Mouse (Mus musculus): ENCODE results near the gene Fam234b. TPM values are rescaled to one million over a fixed set of nuclear protein-coding genes. Genes with fewer than 3 reads are reported as not detected.

The Fam234b gene
- 78.3 and 87.5 TPM in 2 replicates for polyA plus RNA-seq (2012; rRNA removed)

GRCm38 (mm10) chr6:135197921-135198532, at the start of gene Fam234b, which contains the start of gene Hebp1:
Fam234b (plus strand) TSS chr6:135197977.
Hebp1 (minus strand) TSS chr6:135198022.
- DNase-seq (ENCODE audit: low read depth): peak; percentile 91
- peak; percentile 52; the same call in 1 of the 2 replicates for TF ChIP-seq POLR2A (IDR thresholded peaks at IDR 0.05; ENCODE audit: borderline replicate concordance, extremely low read depth, insufficient read depth, insufficient read length, poor library complexity, severe bottlenecking)
- TF ChIP-seq CTCF (IDR thresholded peaks at IDR 0.05; ENCODE audit: borderline replicate concordance, extremely low read depth, insufficient read depth, insufficient read length): peak; percentile 35; the same call in 1 of the 2 replicates

- TF ChIP-seq CTCF (IDR thresholded peaks at IDR 0.05; ENCODE audit: borderline replicate concordance, extremely low read depth, insufficient read depth, insufficient read length): peak; percentile 71
- no peak for TF ChIP-seq POLR2A (IDR thresholded peaks at IDR 0.05; ENCODE audit: borderline replicate concordance, extremely low read depth, insufficient read depth, insufficient read length, poor library complexity, severe bottlenecking)
- peak; percentile 20 for DNase-seq (ENCODE audit: low read depth)
These were observed 49.3 kb upstream of the Fam234b start for GRCm38 (mm10) chr6:135148506-135148905.

- no peak for DNase-seq (ENCODE audit: low read depth)
- TF ChIP-seq CTCF (IDR thresholded peaks at IDR 0.05; ENCODE audit: borderline replicate concordance, extremely low read depth, insufficient read depth, insufficient read length): no peak
- no peak for TF ChIP-seq POLR2A (IDR thresholded peaks at IDR 0.05; ENCODE audit: borderline replicate concordance, extremely low read depth, insufficient read depth, insufficient read length, poor library complexity, severe bottlenecking)
These were observed 48.6 kb upstream of the Fam234b start for GRCm38 (mm10) chr6:135149175-135149574.

GRCm38 (mm10) chr6:135149722-135150121, 48.1 kb upstream of the Fam234b start:
- TF ChIP-seq CTCF (IDR thresholded peaks at IDR 0.05; ENCODE audit: borderline replicate concordance, extremely low read depth, insufficient read depth, insufficient read length) (no peak), POLR2A (IDR thresholded peaks at IDR 0.05; ENCODE audit: borderline replicate concordance, extremely low read depth, insufficient read depth, insufficient read length, poor library complexity, severe bottlenecking) (no peak)
- DNase-seq (ENCODE audit: low read depth): no peak

- DNase-seq (ENCODE audit: low read depth): peak; percentile 52
- TF ChIP-seq CTCF (IDR thresholded peaks at IDR 0.05; ENCODE audit: borderline replicate concordance, extremely low read depth, insufficient read depth, insufficient read length) (peak; percentile 71), POLR2A (IDR thresholded peaks at IDR 0.05; ENCODE audit: borderline replicate concordance, extremely low read depth, insufficient read depth, insufficient read length, poor library complexity, severe bottlenecking) (no peak)
These were observed 47.5 kb upstream of the Fam234b start for GRCm38 (mm10) chr6:135150311-135150710.

GRCm38 (mm10) chr6:135153719-135154118, 44.1 kb upstream of the Fam234b start:
- TF ChIP-seq POLR2A (IDR thresholded peaks at IDR 0.05; ENCODE audit: borderline replicate concordance, extremely low read depth, insufficient read depth, insufficient read length, poor library complexity, severe bottlenecking) (no peak), CTCF (IDR thresholded peaks at IDR 0.05; ENCODE audit: borderline replicate concordance, extremely low read depth, insufficient read depth, insufficient read length) (no peak)
- DNase-seq (ENCODE audit: low read depth): no peak

GRCm38 (mm10) chr6:135156597-135156996, 41.2 kb upstream of the Fam234b start:
- TF ChIP-seq CTCF (IDR thresholded peaks at IDR 0.05; ENCODE audit: borderline replicate concordance, extremely low read depth, insufficient read depth, insufficient read length) (no peak), POLR2A (IDR thresholded peaks at IDR 0.05; ENCODE audit: borderline replicate concordance, extremely low read depth, insufficient read depth, insufficient read length, poor library complexity, severe bottlenecking) (no peak)
- DNase-seq (ENCODE audit: low read depth): no peak

- DNase-seq (ENCODE audit: low read depth): no peak
- TF ChIP-seq CTCF (IDR thresholded peaks at IDR 0.05; ENCODE audit: borderline replicate concordance, extremely low read depth, insufficient read depth, insufficient read length) (no peak), POLR2A (IDR thresholded peaks at IDR 0.05; ENCODE audit: borderline replicate concordance, extremely low read depth, insufficient read depth, insufficient read length, poor library complexity, severe bottlenecking) (no peak)
These were observed 40.3 kb upstream of the Fam234b start for GRCm38 (mm10) chr6:135157496-135157895.

- DNase-seq (ENCODE audit: low read depth): no peak
- TF ChIP-seq CTCF (IDR thresholded peaks at IDR 0.05; ENCODE audit: borderline replicate concordance, extremely low read depth, insufficient read depth, insufficient read length): no peak
These were observed 39.3 kb upstream of the Fam234b start for GRCm38 (mm10) chr6:135158509-135158908.

- DNase-seq (ENCODE audit: low read depth): no peak
- no peak for TF ChIP-seq CTCF (IDR thresholded peaks at IDR 0.05; ENCODE audit: borderline replicate concordance, extremely low read depth, insufficient read depth, insufficient read length)
- no peak for TF ChIP-seq POLR2A (IDR thresholded peaks at IDR 0.05; ENCODE audit: borderline replicate concordance, extremely low read depth, insufficient read depth, insufficient read length, poor library complexity, severe bottlenecking)
These were observed 36.4 kb upstream of the Fam234b start for GRCm38 (mm10) chr6:135161356-135161755.

- DNase-seq (ENCODE audit: low read depth): no peak
- TF ChIP-seq CTCF (IDR thresholded peaks at IDR 0.05; ENCODE audit: borderline replicate concordance, extremely low read depth, insufficient read depth, insufficient read length): no peak
- TF ChIP-seq POLR2A (IDR thresholded peaks at IDR 0.05; ENCODE audit: borderline replicate concordance, extremely low read depth, insufficient read depth, insufficient read length, poor library complexity, severe bottlenecking): no peak
These were observed 35.5 kb upstream of the Fam234b start for GRCm38 (mm10) chr6:135162311-135162710.

GRCm38 (mm10) chr6:135162861-135163260, 34.9 kb upstream of the Fam234b start:
- no peak for DNase-seq (ENCODE audit: low read depth)
- TF ChIP-seq CTCF (IDR thresholded peaks at IDR 0.05; ENCODE audit: borderline replicate concordance, extremely low read depth, insufficient read depth, insufficient read length) (no peak), POLR2A (IDR thresholded peaks at IDR 0.05; ENCODE audit: borderline replicate concordance, extremely low read depth, insufficient read depth, insufficient read length, poor library complexity, severe bottlenecking) (no peak)
